Mouse (Mus musculus): Measurements from ENCODE around the gene Shld1.
A peak's percentile ranks its signal among the peaks of the same experiment; 100 is the strongest.

Shld1 gene

GRCm38 (mm10) chr2:132724561-132724960 is 37.8 kb downstream of the Shld1 start:
- DNase-seq (ENCODE audit: low read depth) = no peak

DNA sequence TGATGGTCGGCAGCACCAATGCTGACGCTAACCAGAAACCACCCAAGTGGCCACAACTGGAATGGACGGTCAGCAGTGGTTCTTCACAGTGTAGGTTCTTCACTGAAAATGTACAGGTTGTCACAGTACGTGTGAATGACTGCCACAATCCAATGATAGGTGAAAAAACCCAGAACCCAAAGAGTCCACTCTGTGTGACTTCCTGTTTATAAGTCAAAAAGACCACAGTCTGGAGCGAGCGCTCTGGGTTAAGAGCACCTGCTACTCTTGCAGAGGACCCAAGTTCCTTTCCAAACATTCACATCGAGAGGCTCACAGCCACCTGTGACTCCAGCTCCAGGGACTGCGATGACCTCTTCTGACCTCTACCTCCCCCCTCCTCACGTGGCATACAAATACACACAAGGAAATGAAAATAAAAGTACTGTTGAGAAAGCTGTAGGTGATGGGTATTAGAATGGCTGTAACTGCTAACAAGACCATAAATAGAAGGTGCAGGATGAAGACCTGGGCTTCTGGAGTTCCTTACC is 38.7 kb downstream of the Shld1 start:
- DNase-seq (ENCODE audit: low read depth) = no peak

DNA sequence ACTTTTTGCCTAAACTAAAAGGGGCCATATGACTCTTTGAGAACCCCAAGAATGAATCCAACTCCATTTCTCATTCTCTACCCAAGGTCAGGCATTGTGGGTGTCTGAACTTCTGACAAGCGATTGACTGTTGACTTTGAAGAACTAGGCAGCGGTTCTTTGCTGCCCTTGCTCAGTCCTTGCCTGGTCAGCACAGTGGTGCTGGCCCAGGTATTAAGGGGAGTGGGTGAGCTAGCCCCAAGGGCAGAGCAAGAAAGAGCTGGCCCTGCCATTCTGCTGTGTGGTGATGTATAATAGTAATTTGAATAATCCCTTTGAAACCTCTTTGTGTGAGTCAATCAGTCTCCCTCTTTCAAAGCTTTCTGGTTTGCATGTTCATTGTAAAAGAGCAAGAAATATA is 39.4 kb downstream of the Shld1 start:
- no peak for DNase-seq (ENCODE audit: low read depth)

GRCm38 (mm10) chr2:132732940-132733339 is 46.2 kb downstream of the Shld1 start:
- DNase-seq (ENCODE audit: low read depth) = no peak

DNA sequence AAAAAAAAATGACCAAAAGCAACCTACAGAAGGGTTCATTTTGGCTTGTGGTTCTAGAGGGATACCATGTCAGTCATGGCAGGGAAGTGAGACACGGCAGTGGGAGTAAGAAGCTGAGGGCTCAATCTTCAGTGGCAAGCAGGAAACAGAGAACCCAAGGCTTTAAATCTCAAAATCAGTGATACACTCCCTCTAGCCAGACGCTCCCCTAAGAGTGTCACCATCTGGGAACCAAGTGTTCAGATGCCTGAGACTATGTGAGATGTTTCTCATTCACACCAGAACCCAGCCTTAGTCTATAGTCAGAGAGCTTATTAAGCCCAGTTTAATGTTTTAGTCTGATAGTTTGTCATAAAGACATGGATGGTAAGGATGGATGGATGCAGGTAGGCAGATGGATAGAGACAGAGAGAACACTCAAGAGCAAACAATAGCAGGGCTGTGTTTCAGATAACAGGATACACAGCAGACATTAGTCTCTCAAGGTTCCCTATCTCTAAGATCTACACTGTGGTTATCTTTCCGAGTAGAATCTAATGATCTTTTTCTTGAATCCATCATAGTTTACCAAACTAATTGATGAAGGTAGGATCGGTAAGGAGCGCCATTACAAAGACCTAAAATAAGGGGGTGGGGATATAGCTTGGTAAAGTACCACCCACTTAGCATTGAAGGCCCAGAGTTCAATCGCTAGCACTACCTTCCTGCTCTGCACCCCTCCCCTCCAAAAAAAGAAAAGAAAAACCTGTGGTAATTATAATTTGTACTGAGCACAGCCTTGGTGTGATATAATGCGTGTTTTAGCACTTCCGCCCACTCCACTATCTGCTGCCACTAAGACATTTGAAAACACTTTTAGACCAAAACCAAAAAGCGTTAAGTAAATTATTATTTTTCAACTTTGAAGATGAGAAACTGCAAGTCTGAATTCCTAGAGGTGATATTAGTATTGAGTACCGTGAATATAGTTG is 47.2 kb downstream of the Shld1 start:
- no peak for DNase-seq (ENCODE audit: low read depth)

- no peak for DNase-seq (ENCODE audit: low read depth)
These were observed 52.2 kb downstream of the Shld1 start for GRCm38 (mm10) chr2:132738816-132739432.

- DNase-seq (ENCODE audit: low read depth) = no peak
These were observed 55.2 kb downstream of the Shld1 start for GRCm38 (mm10) chr2:132741862-132742347.

DNA sequence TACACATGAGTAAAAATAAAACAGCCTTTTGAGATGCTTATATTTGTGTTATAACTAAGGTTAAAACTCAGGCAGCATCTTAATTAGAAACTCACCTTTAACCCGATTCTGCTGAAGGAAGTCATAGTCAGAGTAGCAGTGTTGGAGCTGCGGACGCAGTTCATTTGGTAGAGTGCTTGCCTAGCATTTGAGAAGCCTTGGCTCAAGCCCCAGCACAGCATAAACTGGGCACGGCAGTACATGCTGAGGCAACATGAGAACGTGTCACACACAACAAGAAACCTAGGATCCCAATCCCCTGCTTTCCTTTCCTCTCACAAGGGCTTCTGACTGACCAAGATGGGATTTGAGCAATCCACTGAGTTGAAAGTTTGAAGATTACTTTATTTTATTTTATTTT is 58.1 kb downstream of the Shld1 start:
- DNase-seq (ENCODE audit: low read depth) = no peak

DNA sequence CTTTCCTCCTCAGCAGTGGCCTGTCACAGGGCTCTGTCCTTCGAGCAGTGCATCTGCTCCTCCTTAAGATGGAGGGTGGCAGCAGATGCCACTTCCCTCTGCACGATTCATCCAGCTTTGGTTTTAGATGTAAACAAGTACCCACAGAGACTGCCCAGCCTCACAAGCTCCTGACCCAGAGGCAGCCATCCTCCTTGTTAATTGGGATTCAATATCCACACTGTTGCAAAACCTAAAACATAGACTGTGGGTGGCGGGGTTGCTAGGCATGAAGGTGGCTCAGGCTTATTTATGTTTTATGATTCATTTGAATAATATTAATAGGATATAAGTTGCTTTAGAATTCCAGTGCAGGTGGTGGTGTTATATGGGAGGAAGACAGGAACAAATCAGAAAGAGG is 59.4 kb downstream of the Shld1 start:
- DNase-seq (ENCODE audit: low read depth) = no peak

GRCm38 (mm10) chr2:132750726-132751125 is 64.0 kb downstream of the Shld1 start:
- no peak for DNase-seq (ENCODE audit: low read depth)

DNA sequence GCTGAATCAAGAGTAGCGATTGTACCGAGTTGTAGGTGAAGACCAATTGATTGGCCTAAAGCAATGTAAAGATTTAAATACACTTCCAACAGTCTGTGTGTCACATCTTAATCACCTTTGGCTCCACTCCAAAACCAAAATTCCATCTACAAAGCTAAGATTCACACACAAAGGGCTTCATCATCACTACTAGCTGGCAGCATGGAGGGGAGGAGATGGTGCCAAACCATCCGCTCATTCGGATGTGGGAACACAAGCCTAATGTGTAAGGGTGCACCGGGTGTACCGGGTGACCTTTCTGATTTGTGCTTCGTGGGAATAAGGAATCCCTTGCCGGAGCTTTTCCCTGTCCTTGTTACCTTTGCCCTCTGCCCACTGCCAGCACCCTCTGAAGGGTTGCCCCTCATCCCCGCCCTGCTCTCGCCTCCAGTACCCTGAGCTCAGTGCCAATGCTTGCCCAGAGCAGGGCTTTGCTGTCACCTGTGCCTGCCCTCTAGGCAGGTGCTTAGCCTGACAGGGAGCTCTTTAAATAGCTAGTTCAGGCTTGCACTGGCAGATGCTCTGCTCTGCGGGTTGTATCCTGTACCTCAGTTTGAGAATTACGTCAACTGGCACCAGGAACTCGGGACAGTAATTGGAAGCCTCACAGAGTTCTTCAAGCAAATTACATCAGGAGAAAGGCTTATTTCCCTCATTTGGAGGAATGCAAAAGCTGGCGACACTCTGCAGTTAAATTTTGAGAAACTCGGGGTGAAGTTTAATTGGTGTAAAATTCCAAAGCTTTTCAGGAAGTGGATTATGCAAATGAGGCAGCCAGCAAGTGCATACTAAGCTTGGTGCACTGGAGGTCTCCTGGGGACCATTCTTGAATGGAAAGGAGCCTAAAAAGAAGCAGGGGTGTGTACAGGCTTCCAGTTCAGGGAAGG is 64.7 kb downstream of the Shld1 start:
- no peak for DNase-seq (ENCODE audit: low read depth)

DNA sequence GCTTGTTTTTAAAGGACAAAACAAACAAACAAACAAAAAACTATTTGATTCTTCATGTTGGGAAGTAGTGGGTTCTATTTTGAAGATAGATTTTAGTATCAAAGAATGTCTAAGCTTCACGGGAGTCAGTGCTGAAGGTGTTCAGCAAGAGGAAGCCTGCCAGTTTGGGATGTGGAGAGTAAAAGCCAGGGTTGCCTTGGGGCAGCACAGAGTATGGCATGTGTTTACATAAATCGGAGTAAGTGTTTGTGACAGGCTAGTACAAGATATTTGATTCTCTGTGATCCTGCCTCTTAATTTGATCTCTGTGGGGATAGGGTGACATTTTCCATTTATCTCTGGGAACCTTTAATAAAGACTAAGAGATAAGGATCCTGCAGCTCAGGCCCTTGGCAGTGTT is 65.7 kb downstream of the Shld1 start:
- DNase-seq (ENCODE audit: low read depth) = no peak

DNA sequence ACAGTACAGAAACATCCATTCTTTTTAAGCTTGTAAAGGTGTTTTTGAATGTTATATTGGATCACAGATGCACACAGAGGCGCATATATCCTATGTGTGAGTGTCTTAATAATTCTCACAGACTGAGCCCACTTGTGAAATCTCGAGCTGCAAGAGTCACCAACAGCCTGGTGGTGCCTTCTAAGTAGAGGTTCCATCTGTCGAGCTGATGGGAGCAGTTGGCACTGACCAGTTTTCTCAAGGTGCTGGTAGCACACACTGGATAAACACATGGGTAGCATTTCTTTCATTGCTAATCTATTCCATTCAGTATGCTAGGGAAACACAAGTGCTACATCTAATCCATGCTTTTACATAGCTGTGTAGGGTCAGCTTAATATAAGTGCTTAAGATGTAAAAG is 66.4 kb downstream of the Shld1 start:
- no peak for DNase-seq (ENCODE audit: low read depth)

DNA sequence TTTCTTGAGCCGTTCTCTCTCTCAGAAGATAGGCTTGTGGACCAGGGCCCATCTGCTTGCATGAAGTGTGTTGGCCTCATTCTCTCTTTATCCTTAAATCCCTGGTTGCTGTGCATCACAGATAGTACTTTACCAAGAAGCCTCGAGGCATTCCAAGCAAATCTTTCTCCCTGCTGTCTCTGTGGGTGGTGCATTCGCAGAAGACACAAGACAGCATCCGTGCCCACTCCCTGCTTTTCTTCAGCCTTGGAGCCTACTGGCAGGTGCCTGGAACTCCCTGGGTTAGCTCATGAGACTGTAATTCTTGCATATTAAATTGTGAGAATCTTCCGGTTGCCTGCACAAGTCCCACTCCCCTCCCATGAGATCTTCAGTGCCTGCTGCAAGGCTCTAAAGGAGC is 71.2 kb downstream of the Shld1 start:
- no peak for DNase-seq (ENCODE audit: low read depth)

- DNase-seq (ENCODE audit: low read depth) = no peak
These were observed 84.1 kb downstream of the Shld1 start for GRCm38 (mm10) chr2:132770822-132771221.

DNA sequence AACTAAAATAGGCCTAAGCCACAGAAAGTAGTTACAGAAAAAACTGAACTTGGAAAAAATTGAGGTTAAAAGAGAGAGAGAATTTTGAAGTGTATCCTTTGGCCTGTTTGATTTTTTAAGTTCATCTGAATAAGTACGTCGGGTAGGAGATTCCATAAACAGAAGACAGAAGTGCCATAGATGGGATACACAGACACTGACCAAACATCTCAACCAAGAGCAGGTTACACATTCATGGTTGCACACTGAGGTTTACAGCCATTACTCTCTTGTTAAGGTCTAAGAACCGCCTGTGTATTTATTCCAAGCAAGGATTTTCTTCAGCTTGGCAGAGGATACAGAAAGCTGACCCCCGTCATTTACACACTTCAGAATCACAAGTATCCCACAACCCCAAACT is 94.2 kb downstream of the Shld1 start, which contains the start of gene Chgb:
Chgb (plus strand) TSS at position 301 of the 400 bp plus-strand sequence.
- DNase-seq (ENCODE audit: low read depth) = no peak

DNA sequence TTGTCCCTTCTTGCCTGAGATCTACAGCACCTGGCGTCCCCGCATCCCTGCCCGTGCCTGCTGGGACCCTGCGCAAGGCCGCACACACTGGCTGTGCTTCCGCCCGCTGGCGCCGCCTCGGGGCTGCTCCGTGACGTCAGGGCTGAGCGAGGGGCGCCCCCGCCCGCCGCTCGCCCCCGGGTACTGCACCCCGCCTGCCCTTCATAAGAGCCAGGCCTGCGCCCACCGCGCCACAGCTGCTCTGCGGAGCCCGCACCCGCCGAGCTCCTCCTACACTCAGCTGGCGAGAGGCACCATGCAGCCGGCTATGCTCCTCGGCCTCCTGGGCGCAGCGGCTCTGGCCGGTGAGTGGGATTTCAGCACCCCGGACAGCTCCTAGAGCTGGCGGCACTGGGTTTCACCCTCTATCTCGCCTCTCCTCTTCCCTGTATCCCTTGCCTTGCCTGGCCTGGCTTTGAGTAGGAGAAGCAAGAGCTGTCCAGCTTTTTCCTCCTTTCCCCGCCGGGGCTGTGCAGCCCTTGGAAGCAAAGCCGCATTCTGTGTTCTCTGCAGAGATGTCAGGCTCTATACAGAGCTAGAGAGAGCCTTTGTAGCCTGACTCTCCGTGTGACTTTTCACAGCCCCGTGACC is 94.8 kb downstream of the Shld1 start:
- peak; percentile 60 for DNase-seq (ENCODE audit: low read depth)

DNA sequence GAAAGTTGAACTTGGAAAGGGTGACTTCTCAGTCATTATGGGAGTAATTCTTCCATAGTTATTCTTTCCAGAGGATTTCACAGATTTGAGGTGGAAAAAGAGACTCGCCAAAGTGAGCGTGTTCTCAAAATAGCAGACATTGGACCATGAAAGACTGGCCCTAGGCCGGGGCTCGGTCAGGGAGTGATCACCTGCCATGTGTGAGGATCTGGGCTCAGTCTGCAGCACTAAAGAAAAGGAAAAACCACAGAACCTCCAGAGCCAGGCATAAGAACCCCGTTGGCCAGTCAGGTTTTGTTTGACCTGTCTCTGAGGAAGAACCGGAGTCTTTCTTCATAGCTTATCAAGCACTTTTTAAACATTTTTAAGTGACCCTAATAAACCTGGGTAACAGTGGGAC is 97.3 kb downstream of the Shld1 start:
- no peak for DNase-seq (ENCODE audit: low read depth)

GRCm38 (mm10) chr2:132793441-132794203 is 106.9 kb downstream of the Shld1 start:
- DNase-seq (ENCODE audit: low read depth) = no peak

- DNase-seq (ENCODE audit: low read depth) = no peak
These were observed 107.5 kb downstream of the Shld1 start for GRCm38 (mm10) chr2:132794204-132794586.
